In genomic region chr3:151771074-151771473, GRCm38 (mm10) we compare ENCODE assay signal across 8 mouse cellular contexts. TPM values are rescaled to one million over a fixed set of nuclear protein-coding genes. Genes with fewer than 3 reads are reported as not detected.
DNase-seq lines count a peak whose midpoint lies in the region; ATAC-seq and TF ChIP-seq lines count a peak whose summit lies in the region.

No protein-coding gene starts in this region.

- 73% methylated on average over 3 of the region's 3 CpGs for WGBS in midbrain, embryonic 10.5 days
- 71% methylated on average over 3 of the region's 3 CpGs for WGBS in midbrain, embryonic 15.5 days

- no peak overlapping the region for H3K9ac ChIP-seq in midbrain, embryonic 15.5 days

- no peak for TF ChIP-seq POLR2A in brain, embryonic 14.5 days (IDR thresholded peaks at IDR 0.05; ENCODE audit: borderline replicate concordance, extremely low read depth, insufficient read depth, insufficient read length, poor library complexity, severe bottlenecking)

- H3K9me3 ChIP-seq in midbrain, embryonic 10.5 days (replicated peaks): no peaks in the 10 kb centered on the region
- no peaks in the 10 kb centered on the region for H3K9me3 ChIP-seq in midbrain, embryonic 15.5 days

- no peaks in the 10 kb centered on the region for H3K4me1 ChIP-seq in midbrain, embryonic 10.5 days
- no peaks in the 10 kb centered on the region for H3K4me1 ChIP-seq in midbrain, embryonic 15.5 days

- peak; percentile 16 for DNase-seq in midbrain, embryonic 10.5 days (ENCODE audit: low spot score)
- DNase-seq in NIH3T3 (ENCODE audit: low read depth): peak; percentile 81
- peak; percentile 62 for DNase-seq in brain, embryonic 14.5 days (ENCODE audit: low read depth)
- DNase-seq in gastrocnemius, postnatal 14 days: peak; percentile 40
- peak; percentile 18 to 43 for DNase-seq in layer of hippocampus, postnatal 36 days
- peak; percentile 2 to 7 for DNase-seq in natural killer cell, adult 2 months (ENCODE audit: low spot score in 2 of 2)

- no peak overlapping the region for H3K4me3 ChIP-seq in midbrain, embryonic 10.5 days
- no peak overlapping the region for H3K4me3 ChIP-seq in midbrain, embryonic 15.5 days

- H3K27me3 ChIP-seq in midbrain, embryonic 10.5 days (ENCODE audit: low read depth, poor library complexity, severe bottlenecking): no peaks in the 10 kb centered on the region
- no peaks in the 10 kb centered on the region for H3K27me3 ChIP-seq in midbrain, embryonic 15.5 days (replicated peaks)

- no peak overlapping the region for H3K27ac ChIP-seq in midbrain, embryonic 10.5 days (replicated peaks)
- no peak overlapping the region for H3K27ac ChIP-seq in midbrain, embryonic 15.5 days

- intact Hi-C loops in gastrocnemius, postnatal 14 days (cut with DNase I; ENCODE audit: low total_unique reads): loop anchor here (5.0 kb wide), 1 partner anchor 54 kb away; no protein-coding TSS in a partner anchor

- no peaks in the 10 kb centered on the region for H3K36me3 ChIP-seq in midbrain, embryonic 10.5 days
- H3K36me3 ChIP-seq in midbrain, embryonic 15.5 days (replicated peaks): no peaks in the 10 kb centered on the region

- no peak for ATAC-seq in midbrain, embryonic 15.5 days (replicated peaks)
- ATAC-seq in erythroblast, adult 5-6 weeks (replicated peaks; ENCODE audit: low FRiP score, poor library complexity, severe bottlenecking): no peak

- H3K4me2 ChIP-seq in midbrain, embryonic 15.5 days: no peak overlapping the region

- peak; percentile 60; the same call in 1 of the 2 replicates for TF ChIP-seq CTCF in brain, embryonic 14.5 days (IDR thresholded peaks at IDR 0.05; ENCODE audit: borderline replicate concordance, extremely low read depth, insufficient read depth, insufficient read length)

RNA-seq across cellular contexts. Expression of gene Ifi44l, which starts 8.4 kb away (rescaled TPM):
- not detected in 2 replicates for polyA plus RNA-seq in midbrain, embryonic 10.5 days (2016; fragmentation: Nextera tagmentation; extraction: Ambion mirVana)
- not detected in 2 replicates for polyA plus RNA-seq in midbrain, embryonic 15.5 days (2015; fragmentation: Nextera tagmentation; extraction: Ambion mirVana)
- polyA plus RNA-seq in brain, embryonic 14.5 days (2012; rRNA removed): not detected in 2 replicates
- total RNA-seq in gastrocnemius, postnatal 14 days (2021): not detected
- total RNA-seq in layer of hippocampus, postnatal 36 days (2021): not detected
- not detected in 2 replicates for total RNA-seq in erythroblast, adult 5-6 weeks (2015; ENCODE audit: low replicate concordance)
- total RNA-seq in erythroblast, adult 5-6 weeks (2017; ENCODE audit: low replicate concordance): not detected in 2 replicates

RNA-seq across cellular contexts. Expression of gene Ifi44, which starts 21.3 kb away (rescaled TPM):
- polyA plus RNA-seq in midbrain, embryonic 10.5 days (2016; fragmentation: Nextera tagmentation; extraction: Ambion mirVana): 0.27 TPM in 1 of 2 replicates, not detected in the other
- 0.28 and 0.60 TPM in 2 replicates for polyA plus RNA-seq in midbrain, embryonic 15.5 days (2015; fragmentation: Nextera tagmentation; extraction: Ambion mirVana)
- 0.16 and 0.40 TPM in 2 replicates for polyA plus RNA-seq in brain, embryonic 14.5 days (2012; rRNA removed)
- not detected for total RNA-seq in gastrocnemius, postnatal 14 days (2021)
- under 1 TPM; 0.10 to 0.32 TPM for total RNA-seq in layer of hippocampus, postnatal 36 days (2021)
- 0.84 TPM in 1 of 2 replicates, not detected in the other for total RNA-seq in erythroblast, adult 5-6 weeks (2015; ENCODE audit: low replicate concordance)
- total RNA-seq in erythroblast, adult 5-6 weeks (2017; ENCODE audit: low replicate concordance): 0.51 TPM in 1 of 2 replicates, not detected in the other

Comparison
In these comparisons a context has a peak if more than half of its experiments do, and no peak if none do; other contexts are left out.
1. DNase-seq: peak in every context shown above with its lines; median percentile 81 in NIH3T3; 62 in brain, embryonic 14.5 days; 40 in gastrocnemius, postnatal 14 days; 30 in layer of hippocampus, postnatal 36 days; 16 in midbrain, embryonic 10.5 days; 4 in natural killer cell, adult 2 months.